Mouse (Mus musculus): ENCODE measurements around the gene Pea15a.

DNA sequence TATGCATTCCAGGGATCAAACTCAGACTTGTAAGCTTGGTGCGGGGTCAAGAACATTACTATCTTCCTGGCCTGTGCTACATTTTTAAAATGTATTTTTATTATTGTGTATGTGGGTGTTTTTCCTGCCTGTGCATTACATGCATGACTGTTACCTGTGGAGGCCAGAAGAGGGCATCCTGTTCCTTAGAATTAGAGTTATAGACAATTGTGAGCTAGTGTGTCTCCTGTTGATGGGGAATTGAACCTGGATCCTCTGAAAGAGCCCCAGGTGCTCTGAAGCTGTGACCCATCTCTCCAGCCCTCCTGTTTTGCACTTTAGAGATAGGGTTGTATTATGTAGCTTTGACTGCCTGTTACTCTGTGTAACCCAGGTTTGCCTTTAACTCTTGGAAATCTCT is 44.6 kb downstream of the Pea15a start:
- TF ChIP-seq UBTF (IDR thresholded peaks at IDR 0.05; ENCODE audit: low read depth, low read length) (no peak), MAFK (IDR thresholded peaks at IDR 0.05; ENCODE audit: insufficient replicate concordance, low read length) (no peak)
